Mouse (Mus musculus): ENCODE results near the gene Ssb.
A peak's percentile ranks its signal among the peaks of the same experiment; 100 is the strongest.
"Not testable (repeated sequence)": the region's sequence is repeated elsewhere in the genome, so short reads cannot be mapped to it uniquely, and the experiment has no call there.

The Ssb gene

GRCm38 (mm10) chr2:69883990-69884391 lies 22.6 kb downstream of the Ssb start:
- DNase-seq, result peak; percentile 16

GRCm38 (mm10) chr2:69884581-69884980 lies 23.2 kb downstream of the Ssb start:
- no peak for DNase-seq

- peak; percentile 14 for DNase-seq
Observed at GRCm38 (mm10) chr2:69885050-69885449, 23.7 kb downstream of the Ssb start.

- DNase-seq, result peak; percentile 93
Observed at GRCm38 (mm10) chr2:69885451-69886305, 24.3 kb downstream of the Ssb start, which contains the start of gene Mettl5. Gene Mettl5, minus strand, starts transcription at chr2:69885615.

GRCm38 (mm10) chr2:69888957-69889356 lies 27.6 kb downstream of the Ssb start:
- DNase-seq, result no peak

- DNase-seq, result no peak
Observed at GRCm38 (mm10) chr2:69890843-69891242, 29.5 kb downstream of the Ssb start.

GRCm38 (mm10) chr2:69893145-69893544 lies 31.8 kb downstream of the Ssb start:
- DNase-seq, result no peak

- DNase-seq, result no peak
Observed at GRCm38 (mm10) chr2:69893891-69894290, 32.5 kb downstream of the Ssb start.

- DNase-seq, result peak; percentile 15
Observed at GRCm38 (mm10) chr2:69895502-69896223, 34.3 kb downstream of the Ssb start.

GRCm38 (mm10) chr2:69896224-69896581 lies 34.8 kb downstream of the Ssb start:
- no peak for DNase-seq

- DNase-seq, result peak; percentile 98
Observed at GRCm38 (mm10) chr2:69897039-69897617, 35.8 kb downstream of the Ssb start, which contains the start of gene Ubr3. Gene Ubr3, plus strand, starts transcription at chr2:69897246.

- peak; percentile 78 for DNase-seq
Observed at GRCm38 (mm10) chr2:69897618-69898575, 36.5 kb downstream of the Ssb start.

GRCm38 (mm10) chr2:69903541-69903940 lies 42.2 kb downstream of the Ssb start:
- DNase-seq, result no peak

GRCm38 (mm10) chr2:69907394-69907793 lies 46.0 kb downstream of the Ssb start:
- DNase-seq, result not testable (repeated sequence)

- no peak for DNase-seq
Observed at GRCm38 (mm10) chr2:69912801-69913200, 51.4 kb downstream of the Ssb start.

GRCm38 (mm10) chr2:69917301-69917700 lies 55.9 kb downstream of the Ssb start:
- peak; percentile 20 for DNase-seq
